In the genomic region with DNA sequence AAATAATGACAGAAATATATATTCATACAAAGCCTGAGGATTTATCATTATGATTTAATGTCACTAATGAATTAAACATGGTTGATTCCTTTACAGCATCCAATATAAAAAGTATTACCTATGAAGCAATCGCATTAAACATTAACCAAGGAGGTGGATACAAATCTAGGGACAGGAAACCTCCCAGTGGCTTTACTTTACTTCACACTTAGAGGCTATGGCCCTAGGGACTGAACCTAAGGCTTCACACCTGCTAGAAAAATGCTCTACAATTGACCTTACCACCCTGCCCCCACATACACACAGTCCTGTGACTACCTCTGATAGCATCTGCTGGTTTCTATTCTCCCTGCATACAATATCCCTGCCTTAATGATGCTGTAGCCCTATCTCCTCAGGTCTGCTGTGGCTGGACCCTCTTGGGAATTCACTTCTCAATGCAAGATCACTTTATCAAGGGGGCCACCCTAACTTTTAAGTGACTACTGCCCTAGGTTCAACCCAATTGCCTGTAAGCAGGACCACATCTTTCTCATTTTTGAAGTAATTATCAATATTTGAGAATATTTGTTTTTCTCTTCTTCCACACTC, we compare ENCODE assay signal across 24 mouse cellular contexts.
A peak's percentile ranks its signal among the peaks of the same experiment; 100 is the strongest.
DNase-seq lines count a peak whose midpoint lies in the region; ATAC-seq and TF ChIP-seq lines count a peak whose summit lies in the region.
"Had no signal": no experiment of that assay in that cellular context is flagged by ENCODE, and none has a peak within 500 bp of the region (broad histone marks: within the 10 kb centered on the region; RNA-seq: fewer than 3 reads in every experiment).

No protein-coding gene starts in this region.

- in situ Hi-C loops in CH12.LX (cut with MboI; ENCODE audit: low pct_ligation_motif_present, low pct_unique_long_range_greater_than_20kb, low sequenced_read_pairs), result no loop called here

- H3K79me2 ChIP-seq in CH12.LX (replicated peaks; ENCODE audit: control insufficient read depth, extremely low read depth, insufficient read depth, poor library complexity, severe bottlenecking), result 0 out of 2 replicates have a peak, but pooled peaks cover 2% of the 10 kb centered on the region

- 96% methylated on average over 1 of the region's 1 CpGs for WGBS in intestine, embryonic 16.5 days

- H3K4me3 ChIP-seq in CH12.LX (replicated peaks in 1 of 3; ENCODE audit: low read depth in 2 of 3, low read length in 2 of 3, poor library complexity in 1 of 3), result no peak overlapping the region
- H3K4me3 ChIP-seq in intestine, embryonic 16.5 days (ENCODE audit: low read length), result no peak overlapping the region
- H3K4me3 ChIP-seq: embryonic facial prominence, embryonic 13.5 days; embryonic facial prominence, embryonic 15.5 days; erythroblast, embryonic 14.5 days; forebrain, embryonic 10.5 days; forebrain, embryonic 13.5 days; forebrain, embryonic 15.5 days had no signal

- H3K4me1 ChIP-seq in CH12.LX (ENCODE audit: control insufficient read depth in 1 of 2, insufficient read depth in 2 of 2), result peaks cover 3 to 24% of the 10 kb centered on the region in 2 experiments; a peak in 3 of 4 replicates
- H3K4me1 ChIP-seq in intestine, embryonic 16.5 days (ENCODE audit: control insufficient read depth, insufficient read depth, low read length), result peaks cover 16% of the 10 kb centered on the region

- TF ChIP-seq RAD21 in CH12.LX (IDR thresholded peaks at IDR 0.05; ENCODE audit: low read depth, low read length), result no peak; the same call in 1 of the 2 replicates

- peak; percentile 58 for DNase-seq in heart, adult 11 months
- no peak for DNase-seq in heart, adult 9 months (ENCODE audit: low spot score in 2 of 2)
- peak; percentile 31 for DNase-seq in A20 (ENCODE audit: low read depth, low spot score)
- peak; percentile 64 for DNase-seq in CH12.LX (ENCODE audit: extremely low read depth)
- no peak for DNase-seq in lung, postnatal 14 days
- no peak for DNase-seq in cerebellum, adult 9-11 months
- DNase-seq in embryo, embryonic 9.5 days (ENCODE audit: extremely low spot score), result no peak
- DNase-seq: adrenal gland, adult 2 months; adrenal gland, postnatal 10 days; adrenal gland, postnatal 25 days; B cell, adult 2 months; cerebellum, adult 11 months; cerebellum, adult 18-20 months; cerebellum, adult 8-10 months; cerebellum, postnatal 10 days; cerebellum, postnatal 25 days had no signal

- no peak for TF ChIP-seq CTCF in CH12.LX (conservative IDR thresholded peaks at IDR 0.05 in 1 of 2, IDR thresholded peaks at IDR 0.05 in 1 of 2; ENCODE audit: low read depth in 2 of 2, low read length in 2 of 2)

- no peaks in the 10 kb centered on the region for H3K27me3 ChIP-seq in CH12.LX (replicated peaks)
- H3K27me3 ChIP-seq in intestine, embryonic 16.5 days (replicated peaks; ENCODE audit: control insufficient read depth, insufficient read depth, low read length), result no peaks in the 10 kb centered on the region
- H3K27me3 ChIP-seq: embryonic facial prominence, embryonic 13.5 days; embryonic facial prominence, embryonic 15.5 days; forebrain, embryonic 13.5 days; forebrain, embryonic 15.5 days had no signal

- H3K9me3 ChIP-seq in CH12.LX (replicated peaks; ENCODE audit: low read length), result peaks cover 12% of the 10 kb centered on the region
- H3K9me3 ChIP-seq in intestine, embryonic 16.5 days (ENCODE audit: control insufficient read depth, low read length), result 0 out of 2 replicates have a peak, but pooled peaks cover 3% of the 10 kb centered on the region
- H3K9me3 ChIP-seq: embryonic facial prominence, embryonic 15.5 days; forebrain, embryonic 13.5 days; forebrain, embryonic 15.5 days had no signal

- no peak overlapping the region for H3K4me2 ChIP-seq in CH12.LX (ENCODE audit: insufficient read depth, low read depth, poor library complexity, severe bottlenecking)
- H3K4me2 ChIP-seq in intestine, embryonic 16.5 days (ENCODE audit: low read depth, low read length), result no peak overlapping the region
- H3K4me2 ChIP-seq: embryonic facial prominence, embryonic 13.5 days; embryonic facial prominence, embryonic 15.5 days; forebrain, embryonic 13.5 days; forebrain, embryonic 15.5 days had no signal

- H3K9ac ChIP-seq in CH12.LX (ENCODE audit: insufficient read depth, low read depth), result no peak overlapping the region
- H3K9ac ChIP-seq in intestine, embryonic 16.5 days (ENCODE audit: low read depth, low read length), result no peak overlapping the region
- H3K9ac ChIP-seq: embryonic facial prominence, embryonic 13.5 days; embryonic facial prominence, embryonic 15.5 days; forebrain, embryonic 13.5 days; forebrain, embryonic 15.5 days had no signal

- TF ChIP-seq POLR2A in CH12.LX (IDR thresholded peaks at IDR 0.05; ENCODE audit: low read depth, low read length), result no peak

- dilution Hi-C loops in CH12.LX (cut with MboI; ENCODE audit: extremely low pct_ligation_motif_present, extremely low pct_unique_long_range_greater_than_20kb, low sequenced_read_pairs), result no loop called here

- no peak for TF ChIP-seq EP300 in CH12.LX (IDR thresholded peaks at IDR 0.05; ENCODE audit: low read length)

- H3K27ac ChIP-seq in CH12.LX (ENCODE audit: insufficient read depth, low read depth), result no peak overlapping the region
- no peak overlapping the region for H3K27ac ChIP-seq in intestine, embryonic 16.5 days (ENCODE audit: low read length)
- H3K27ac ChIP-seq: embryonic facial prominence, embryonic 13.5 days; embryonic facial prominence, embryonic 15.5 days; forebrain, embryonic 10.5 days; forebrain, embryonic 13.5 days; forebrain, embryonic 15.5 days had no signal

- peak; percentile 56; the same call in 1 of the 2 replicates for ATAC-seq in intestine, embryonic 16.5 days
- ATAC-seq: CD4-positive, CD25-positive, alpha-beta regulatory T cell, adult 4 months; forebrain, embryonic 13.5 days; forebrain, embryonic 15.5 days had no signal

- peaks cover 0 to 27% of the 10 kb centered on the region in 2 experiments for H3K36me3 ChIP-seq in CH12.LX (replicated peaks in 1 of 2; ENCODE audit: control insufficient read depth in 1 of 2, insufficient read depth in 1 of 2, low read length in 1 of 2)
- H3K36me3 ChIP-seq in intestine, embryonic 16.5 days (ENCODE audit: control insufficient read depth, insufficient read depth, low read length), result 0 out of 2 replicates have a peak, but pooled peaks cover 3% of the 10 kb centered on the region

TF ChIP-seq in CH12.LX, 34 proteins besides CTCF, POLR2A, EP300 and RAD21:
- no peak for TF ChIP-seq RCOR1 (conservative IDR thresholded peaks at IDR 0.05; ENCODE audit: low read depth, low read length)
- TF ChIP-seq POLR2AphosphoS2 (IDR thresholded peaks at IDR 0.05; ENCODE audit: low read depth, low read length), result no peak
- no peak for TF ChIP-seq NRF1 (IDR thresholded peaks at IDR 0.05; ENCODE audit: low read depth, low read length)
- no peak for TF ChIP-seq IRF4 (IDR thresholded peaks at IDR 0.05; ENCODE audit: low read depth, low read length)
- no peak for TF ChIP-seq MAZ (IDR thresholded peaks at IDR 0.05; ENCODE audit: low read depth, low read length)
- TF ChIP-seq GABPA (IDR thresholded peaks at IDR 0.05; ENCODE audit: insufficient replicate concordance, low read depth, low read length), result no peak
- TF ChIP-seq SIN3A (IDR thresholded peaks at IDR 0.05; ENCODE audit: low read length), result no peak
- TF ChIP-seq PAX5 (IDR thresholded peaks at IDR 0.05; ENCODE audit: low read length), result no peak
- TF ChIP-seq ETS1 (conservative IDR thresholded peaks at IDR 0.05; ENCODE audit: low read depth, low read length), result no peak
- no peak for TF ChIP-seq ELF1 (IDR thresholded peaks at IDR 0.05; ENCODE audit: low read depth, low read length)
- no peak for TF ChIP-seq UBTF (IDR thresholded peaks at IDR 0.05; ENCODE audit: low read depth, low read length)
- TF ChIP-seq TBP (conservative IDR thresholded peaks at IDR 0.05; ENCODE audit: low read depth, low read length), result no peak
TF ChIP-seq in CH12.LX: peak in this region for 0.

Comparison
In these comparisons a context has a peak if more than half of its experiments do, and no peak if none do; other contexts are left out.
1. DNase-seq: peak in heart, adult 11 months (single experiment), A20 (single experiment) and CH12.LX (single experiment); none in heart, adult 9 months (0 of 2), lung, postnatal 14 days (single experiment), cerebellum, adult 9-11 months (single experiment) and embryo, embryonic 9.5 days (single experiment).